Mouse (Mus musculus) layer of hippocampus, postnatal 25 days (tissue): ENCODE measurements at regions not wholly inside any gene's neighbourhood (a gene's known extent, or its start where the extent isn't known, plus 50 kb on each side); places are given as distances from the start of the nearest gene placed in this dataset.
"Not testable (repeated sequence)": the region's sequence is repeated elsewhere in the genome, so short reads cannot be mapped to it uniquely, and the experiment has no call there.

Experiments
- DNase-seq, 2 experiments: peaks; one replicate each; pipeline ENCODE4 v3.0.0; 2022; ENCODE audit warnings: mixed read lengths in 2 of 2, low spot score in 1 of 2; ENCODE audit errors: extremely low spot score in 1 of 2

- not testable (repeated sequence) for DNase-seq
Measured at GRCm38 (mm10) chr3:17659988-17660387, 288.2 kb upstream of the Cypt12 start.

- DNase-seq, result no peak
Measured at GRCm38 (mm10) chr3:17661987-17662386, 286.2 kb upstream of the Cypt12 start.

GRCm38 (mm10) chr3:17667016-17667415 lies 281.2 kb upstream of the Cypt12 start:
- DNase-seq, result no peak

GRCm38 (mm10) chr3:17668839-17669238 lies 279.4 kb upstream of the Cypt12 start:
- DNase-seq, result no peak
